Mouse (Mus musculus) embryo, embryonic 10 days (tissue): Measurements from ENCODE around the gene Hmga1.

ENCODE experiments used
- DNase-seq: peaks from one replicate; pipeline ENCODE4 v3.0.0-alpha.2; 2015; ENCODE audit warnings: low spot score

The Hmga1 gene

GRCm38 (mm10) chr17:27556315-27557011 is at the start of gene Hmga1:
TSS of gene Hmga1 (plus strand) at chr17:27556497.
- peak; percentile 90 for DNase-seq

- no peak for DNase-seq
These were observed 49.3 kb upstream of the Hmga1 start for GRCm38 (mm10) chr17:27506871-27507590.

- no peak for DNase-seq
These were observed 48.7 kb upstream of the Hmga1 start for GRCm38 (mm10) chr17:27507591-27507945.

- no peak for DNase-seq
These were observed 48.3 kb upstream of the Hmga1 start for GRCm38 (mm10) chr17:27508002-27508401.

- DNase-seq = no peak
These were observed 47.8 kb upstream of the Hmga1 start for GRCm38 (mm10) chr17:27508513-27508912.

- DNase-seq = no peak
These were observed 47.2 kb upstream of the Hmga1 start for GRCm38 (mm10) chr17:27509056-27509455.

GRCm38 (mm10) chr17:27510258-27511124 is 45.8 kb upstream of the Hmga1 start:
- DNase-seq = no peak

GRCm38 (mm10) chr17:27511125-27511735 is 45.1 kb upstream of the Hmga1 start:
- DNase-seq = no peak

GRCm38 (mm10) chr17:27511865-27512618 is 44.3 kb upstream of the Hmga1 start:
- DNase-seq = peak; percentile 63

GRCm38 (mm10) chr17:27512619-27513161 is 43.6 kb upstream of the Hmga1 start:
- no peak for DNase-seq

- no peak for DNase-seq
These were observed 42.9 kb upstream of the Hmga1 start for GRCm38 (mm10) chr17:27513279-27513915.

GRCm38 (mm10) chr17:27513916-27514762 is 42.2 kb upstream of the Hmga1 start:
- DNase-seq = peak; percentile 56

GRCm38 (mm10) chr17:27518296-27518695 is 38.0 kb upstream of the Hmga1 start:
- DNase-seq = no peak

GRCm38 (mm10) chr17:27518700-27519595 is 37.3 kb upstream of the Hmga1 start:
- DNase-seq = peak; percentile 74

- DNase-seq = peak; percentile 64
These were observed 35.7 kb upstream of the Hmga1 start for GRCm38 (mm10) chr17:27520557-27520956.

- no peak for DNase-seq
These were observed 35.0 kb upstream of the Hmga1 start, which contains the start of gene Grm4 for GRCm38 (mm10) chr17:27521303-27521702. TSS of gene Grm4 (minus strand) at chr17:27521403.

GRCm38 (mm10) chr17:27523121-27523520 is 33.2 kb upstream of the Hmga1 start:
- DNase-seq = no peak

- no peak for DNase-seq
These were observed 29.1 kb upstream of the Hmga1 start for GRCm38 (mm10) chr17:27527188-27527587.

GRCm38 (mm10) chr17:27528030-27528429 is 28.3 kb upstream of the Hmga1 start:
- DNase-seq = no peak
